Mouse (Mus musculus): ENCODE results near the gene Psen1. TPM values are rescaled to one million over a fixed set of nuclear protein-coding genes. Genes with fewer than 3 reads are reported as not detected.
A peak's percentile ranks its signal among the peaks of the same experiment; 100 is the strongest.

Psen1 gene
- polyA plus RNA-seq, 1 experiment from 2014 or later = 68.5 TPM

GRCm38 (mm10) chr12:83734047-83734446, 46.1 kb downstream of the Psen1 start:
- 92% methylated on average over 10 of the region's 10 CpGs for WGBS
- Histone ChIP-seq H3K36me3 (peaks cover 86% of the 10 kb centered on the region), H3K27ac (no peak overlapping the region), H3K4me1 (replicated peaks) (no peaks in the 10 kb centered on the region), H3K4me3 (no peak overlapping the region), H3K9me3 (no peaks in the 10 kb centered on the region), H3K4me2 (no peak overlapping the region), H3K27me3 (no peaks in the 10 kb centered on the region), H3K9ac (no peak overlapping the region)
- ATAC-seq (ENCODE audit: low FRiP score) = no peak

- Histone ChIP-seq H3K27ac (no peak overlapping the region), H3K27me3 (no peaks in the 10 kb centered on the region), H3K36me3 (peaks cover 77% of the 10 kb centered on the region), H3K4me1 (replicated peaks) (no peaks in the 10 kb centered on the region), H3K4me2 (no peak overlapping the region), H3K9me3 (no peaks in the 10 kb centered on the region), H3K4me3 (no peak overlapping the region), H3K9ac (no peak overlapping the region)
- no peak for ATAC-seq (ENCODE audit: low FRiP score)
- 87% methylated on average over 8 of the region's 8 CpGs for WGBS
Measured at GRCm38 (mm10) chr12:83736236-83736635, 48.3 kb downstream of the Psen1 start.

- Histone ChIP-seq H3K9ac (no peak overlapping the region), H3K9me3 (no peaks in the 10 kb centered on the region), H3K4me2 (no peak overlapping the region), H3K27ac (no peak overlapping the region), H3K4me1 (replicated peaks) (peaks cover under 1% of the 10 kb centered on the region; the same call in 1 of the 2 replicates), H3K36me3 (peaks cover 54% of the 10 kb centered on the region), H3K27me3 (no peaks in the 10 kb centered on the region), H3K4me3 (no peak overlapping the region)
- 91% methylated on average over 1 of the region's 1 CpGs for WGBS
- no peak for ATAC-seq (ENCODE audit: low FRiP score)
Measured at GRCm38 (mm10) chr12:83738651-83739050, 50.7 kb downstream of the Psen1 start.

- peaks cover 23% of the 10 kb centered on the region for H3K36me3 ChIP-seq
- 73% methylated on average over 5 of the region's 5 CpGs for WGBS
- H3K4me3 ChIP-seq = no peak overlapping the region
- H3K9me3 ChIP-seq = no peaks in the 10 kb centered on the region
- H3K4me1 ChIP-seq (replicated peaks) = peaks cover 7% of the 10 kb centered on the region; the same call in 1 of the 2 replicates
- no peak overlapping the region for H3K4me2 ChIP-seq
- no peak overlapping the region for H3K27ac ChIP-seq
- H3K27me3 ChIP-seq = no peaks in the 10 kb centered on the region
- no peak for ATAC-seq (ENCODE audit: low FRiP score)
- H3K9ac ChIP-seq = no peak overlapping the region
Measured at GRCm38 (mm10) chr12:83741722-83742121, 53.8 kb downstream of the Psen1 start.

GRCm38 (mm10) chr12:83742834-83743233, 54.9 kb downstream of the Psen1 start:
- Histone ChIP-seq H3K4me2 (no peak overlapping the region), H3K27me3 (no peaks in the 10 kb centered on the region), H3K4me1 (replicated peaks) (peaks cover 7% of the 10 kb centered on the region; the same call in 1 of the 2 replicates), H3K9me3 (no peaks in the 10 kb centered on the region), H3K36me3 (peaks cover 18% of the 10 kb centered on the region; the same call in 1 of the 2 replicates), H3K9ac (no peak overlapping the region), H3K27ac (no peak overlapping the region), H3K4me3 (no peak overlapping the region)
- 80% methylated on average over 4 of the region's 4 CpGs for WGBS
- ATAC-seq (ENCODE audit: low FRiP score) = no peak

- no peaks in the 10 kb centered on the region for H3K27me3 ChIP-seq
- H3K4me2 ChIP-seq = no peak overlapping the region
- 0 out of 2 replicates have a peak, but pooled peaks cover 13% of the 10 kb centered on the region for H3K36me3 ChIP-seq
- no peaks in the 10 kb centered on the region for H3K9me3 ChIP-seq
- no peak overlapping the region for H3K9ac ChIP-seq
- no peak overlapping the region for H3K27ac ChIP-seq
- H3K4me3 ChIP-seq = no peak overlapping the region
- peaks cover 7% of the 10 kb centered on the region; the same call in 1 of the 2 replicates for H3K4me1 ChIP-seq (replicated peaks)
- WGBS = 86% methylated on average over 3 of the region's 3 CpGs
- no peak for ATAC-seq (ENCODE audit: low FRiP score)
Measured at GRCm38 (mm10) chr12:83743712-83744111, 55.8 kb downstream of the Psen1 start.

GRCm38 (mm10) chr12:83749186-83749585, 61.2 kb downstream of the Psen1 start:
- Histone ChIP-seq H3K27ac (no peak overlapping the region), H3K9me3 (no peaks in the 10 kb centered on the region), H3K4me3 (no peak overlapping the region), H3K4me1 (replicated peaks) (peaks cover 1% of the 10 kb centered on the region; the same call in 1 of the 2 replicates), H3K9ac (no peak overlapping the region), H3K4me2 (no peak overlapping the region), H3K36me3 (no peaks in the 10 kb centered on the region), H3K27me3 (no peaks in the 10 kb centered on the region)
- no peak for ATAC-seq (ENCODE audit: low FRiP score)
- 57% methylated on average over 1 of the region's 1 CpGs for WGBS

GRCm38 (mm10) chr12:83752495-83752894, 64.5 kb downstream of the Psen1 start:
- 44% methylated on average over 2 of the region's 2 CpGs for whole genome bisulfite sequencing
- Histone ChIP-seq H3K36me3 (no peaks in the 10 kb centered on the region), H3K4me3 (no peak overlapping the region), H3K9ac (no peak overlapping the region), H3K27me3 (no peaks in the 10 kb centered on the region), H3K9me3 (no peaks in the 10 kb centered on the region), H3K4me1 (replicated peaks) (no peaks in the 10 kb centered on the region), H3K4me2 (no peak overlapping the region), H3K27ac (no peak overlapping the region)
- ATAC-seq (ENCODE audit: low FRiP score) = no peak

GRCm38 (mm10) chr12:83758735-83759134, 70.8 kb downstream of the Psen1 start:
- ATAC-seq (ENCODE audit: low FRiP score) = no peak
- peaks cover 9% of the 10 kb centered on the region; the same call in 1 of the 2 replicates for H3K27me3 ChIP-seq
- H3K4me1 ChIP-seq (replicated peaks) = peaks cover 16% of the 10 kb centered on the region
- H3K9ac ChIP-seq = no peak overlapping the region
- 66% methylated on average over 10 of the region's 10 CpGs for WGBS
- H3K9me3 ChIP-seq = no peaks in the 10 kb centered on the region
- H3K4me2 ChIP-seq = no peak overlapping the region
- no peak overlapping the region for H3K27ac ChIP-seq
- H3K36me3 ChIP-seq = no peaks in the 10 kb centered on the region
- H3K4me3 ChIP-seq = no peak overlapping the region

- Histone ChIP-seq H3K4me1 (replicated peaks) (peaks cover 22% of the 10 kb centered on the region), H3K4me2 (no peak overlapping the region), H3K9me3 (no peaks in the 10 kb centered on the region), H3K27me3 (peaks cover 21% of the 10 kb centered on the region), H3K9ac (no peak overlapping the region), H3K4me3 (no peak overlapping the region), H3K36me3 (no peaks in the 10 kb centered on the region), H3K27ac (no peak overlapping the region)
- WGBS = 100% methylated on average over 2 of the region's 2 CpGs
- ATAC-seq (ENCODE audit: low FRiP score) = no peak
Measured at GRCm38 (mm10) chr12:83760201-83760600, 72.2 kb downstream of the Psen1 start.

- Histone ChIP-seq H3K9ac (no peak overlapping the region), H3K4me3 (no peak overlapping the region), H3K4me2 (no peak overlapping the region), H3K4me1 (replicated peaks) (peaks cover 22% of the 10 kb centered on the region), H3K36me3 (no peaks in the 10 kb centered on the region), H3K9me3 (no peaks in the 10 kb centered on the region), H3K27me3 (peaks cover 28% of the 10 kb centered on the region), H3K27ac (no peak overlapping the region)
- ATAC-seq (ENCODE audit: low FRiP score) = no peak
- WGBS = 28% methylated on average over 4 of the region's 4 CpGs
Measured at GRCm38 (mm10) chr12:83762706-83763105, 74.8 kb downstream of the Psen1 start.

- peak; percentile 41 for ATAC-seq (ENCODE audit: low FRiP score)
- Histone ChIP-seq H3K36me3 (no peaks in the 10 kb centered on the region), H3K4me1 (replicated peaks) (peaks cover 22% of the 10 kb centered on the region), H3K27me3 (peaks cover 28% of the 10 kb centered on the region), H3K9ac (peak within 1 kb of the TSS; percentile 61), H3K27ac (no peak within 1 kb of the TSS), H3K4me3 (peak within 1 kb of the TSS; percentile 27), H3K9me3 (no peaks in the 10 kb centered on the region), H3K4me2 (peak within 1 kb of the TSS; percentile 57)
- 19% methylated on average over 26 of the region's 31 CpGs for WGBS
Measured at GRCm38 (mm10) chr12:83763311-83764043, 75.5 kb downstream of the Psen1 start, which contains the start of gene Papln. Gene Papln (plus strand): TSS chr12:83763634.

- Histone ChIP-seq H3K4me1 (replicated peaks) (peaks cover 22% of the 10 kb centered on the region), H3K4me2 (peak overlapping the region; percentile 57), H3K9ac (peak overlapping the region; percentile 61), H3K4me3 (peak overlapping the region; percentile 27), H3K9me3 (no peaks in the 10 kb centered on the region), H3K27me3 (peaks cover 28% of the 10 kb centered on the region), H3K27ac (no peak overlapping the region), H3K36me3 (no peaks in the 10 kb centered on the region)
- 10% methylated on average over 14 of the region's 14 CpGs for WGBS
- ATAC-seq (ENCODE audit: low FRiP score) = no peak
Measured at GRCm38 (mm10) chr12:83764044-83764365, 76.1 kb downstream of the Psen1 start.

Measured in hindbrain, embryonic 13.5 days (tissue).